Mouse (Mus musculus) thymus, postnatal 14 days (tissue): ENCODE measurements around the gene Gimap9.

Experiments
- DNase-seq: peaks from one replicate; pipeline ENCODE4 v3.0.0; 2021

The Gimap9 gene

GRCm38 (mm10) chr6:48696830-48697554, 21.1 kb downstream of the Gimap9 start:
- no peak for DNase-seq

GRCm38 (mm10) chr6:48697555-48697930, 21.6 kb downstream of the Gimap9 start:
- no peak for DNase-seq

GRCm38 (mm10) chr6:48698066-48698856, 22.3 kb downstream of the Gimap9 start:
- DNase-seq: no peak

GRCm38 (mm10) chr6:48698888-48699287, 23.0 kb downstream of the Gimap9 start:
- DNase-seq: no peak

DNA sequence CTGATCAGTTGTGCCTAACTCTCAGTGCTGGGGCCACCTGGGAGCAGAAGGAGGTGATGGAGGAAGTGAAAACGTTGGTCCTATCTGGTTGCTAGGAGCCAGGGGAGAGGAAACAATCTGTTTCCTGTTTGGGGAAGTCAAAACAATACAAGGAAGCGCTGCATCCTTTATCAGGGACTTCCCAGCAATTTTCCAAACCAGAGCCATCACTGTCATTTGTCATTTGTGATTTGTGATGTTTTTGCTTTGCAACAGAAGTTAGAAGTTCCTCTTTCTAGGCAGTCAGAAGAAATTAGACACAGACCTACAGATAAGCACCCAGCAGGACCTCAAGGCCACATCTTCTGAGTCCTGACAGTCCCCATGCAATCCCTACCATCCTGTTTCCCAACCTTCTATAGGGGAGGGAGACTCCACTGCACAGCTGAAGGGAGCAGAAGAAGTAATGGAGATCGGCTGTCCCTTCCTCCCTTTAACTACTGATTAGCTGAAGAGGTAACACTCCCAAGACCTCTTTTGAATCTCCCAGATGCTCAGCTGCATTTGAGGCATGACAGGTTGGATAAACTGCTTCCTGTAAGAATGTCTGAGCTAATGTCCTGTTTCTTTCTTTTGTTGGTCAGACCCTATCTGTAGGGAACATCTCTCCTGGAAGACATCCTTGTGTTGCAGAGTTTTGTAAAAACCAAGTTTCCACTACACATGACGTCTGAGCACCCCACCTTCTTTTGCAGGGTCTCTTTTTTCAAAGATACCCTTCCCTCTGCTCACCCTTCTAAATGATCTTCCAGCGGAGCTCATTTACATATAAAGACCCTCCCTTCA, 24.5 kb downstream of the Gimap9 start:
- DNase-seq: peak; percentile 31

- no peak for DNase-seq
Measured at GRCm38 (mm10) chr6:48702146-48702545, 26.2 kb downstream of the Gimap9 start.

GRCm38 (mm10) chr6:48702601-48703000, 26.7 kb downstream of the Gimap9 start:
- no peak for DNase-seq

DNA sequence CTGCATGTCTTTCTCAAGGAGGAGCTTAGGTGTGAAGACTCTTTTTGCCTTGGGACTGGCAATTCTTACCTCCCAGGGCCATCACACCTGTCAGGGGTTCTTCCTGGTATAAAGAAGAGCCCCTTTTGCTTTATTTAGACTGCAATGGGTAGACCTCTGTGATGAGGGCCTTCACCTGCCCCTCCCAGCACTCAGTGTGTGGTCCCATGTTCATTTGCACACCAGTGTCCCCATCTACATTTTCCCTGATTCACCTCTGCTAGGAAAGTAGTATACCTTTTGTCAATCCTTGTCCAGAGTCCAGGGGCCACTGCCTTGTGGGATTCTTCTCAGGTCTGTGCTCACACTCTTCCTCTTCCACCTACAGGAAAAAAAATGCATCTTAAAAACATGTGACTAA, 28.2 kb downstream of the Gimap9 start:
- DNase-seq: no peak

GRCm38 (mm10) chr6:48706130-48706529, 30.2 kb downstream of the Gimap9 start:
- peak; percentile 27 for DNase-seq

GRCm38 (mm10) chr6:48718455-48718854, 42.5 kb downstream of the Gimap9 start, which contains the start of the genes Gm28053 and Gimap7:
Gene Gm28053, plus strand, starts transcription at chr6:48718607.
Gene Gimap7, plus strand, starts transcription at chr6:48718621.
- peak; percentile 85 for DNase-seq

GRCm38 (mm10) chr6:48720326-48720725, 44.4 kb downstream of the Gimap9 start:
- DNase-seq: no peak

DNA sequence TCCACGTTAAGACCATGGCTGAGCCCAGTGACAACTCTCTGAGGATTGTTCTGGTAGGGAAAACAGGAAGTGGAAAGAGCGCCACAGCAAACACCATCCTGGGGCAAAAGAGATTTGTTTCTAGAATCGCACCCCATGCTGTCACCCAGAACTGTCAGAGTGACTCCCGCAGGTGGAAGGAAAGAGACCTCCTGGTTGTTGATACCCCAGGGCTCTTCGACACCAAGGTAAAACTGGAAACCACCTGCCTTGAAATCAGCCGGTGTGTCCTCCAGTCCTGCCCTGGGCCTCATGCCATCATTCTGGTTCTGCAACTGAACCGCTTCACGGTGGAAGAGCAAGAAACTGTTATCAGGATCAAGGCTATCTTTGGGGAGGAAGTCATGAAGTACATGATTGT, 47.5 kb downstream of the Gimap9 start:
- no peak for DNase-seq

- DNase-seq: peak; percentile 43
Measured at GRCm38 (mm10) chr6:48725476-48725875, 49.5 kb downstream of the Gimap9 start.

DNA sequence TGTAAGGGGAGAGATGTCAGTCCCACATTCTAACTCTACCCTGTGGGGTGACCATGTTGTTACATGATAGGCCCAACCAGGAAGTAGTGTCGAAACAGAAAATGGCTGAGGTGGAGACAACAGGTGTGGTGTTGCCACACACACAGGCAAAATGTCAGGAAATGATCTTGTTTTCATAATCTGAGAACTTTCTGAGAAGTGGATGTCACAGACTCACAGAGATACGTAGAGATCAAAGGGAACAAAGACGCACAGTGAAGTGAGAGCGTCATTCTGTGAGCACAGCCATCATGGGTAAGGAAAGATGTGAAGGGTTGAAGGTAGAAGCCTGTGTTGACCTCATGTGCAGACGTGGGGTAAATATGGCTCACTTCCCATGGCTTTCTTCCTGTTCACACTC, 51.8 kb downstream of the Gimap9 start:
- DNase-seq: no peak
